Mouse (Mus musculus) urinary bladder, postnatal 25 days (tissue): ENCODE measurements around the gene Ei24.

Experiments used
- DNase-seq: peaks from one replicate; pipeline ENCODE4 v3.0.0; 2022; ENCODE audit warnings: low spot score

The Ei24 gene

GRCm38 (mm10) chr9:36792191-36792590, 5.0 kb downstream of the Ei24 start:
- DNase-seq, result no peak

GRCm38 (mm10) chr9:36783921-36784320, 13.3 kb downstream of the Ei24 start:
- no peak for DNase-seq

DNA sequence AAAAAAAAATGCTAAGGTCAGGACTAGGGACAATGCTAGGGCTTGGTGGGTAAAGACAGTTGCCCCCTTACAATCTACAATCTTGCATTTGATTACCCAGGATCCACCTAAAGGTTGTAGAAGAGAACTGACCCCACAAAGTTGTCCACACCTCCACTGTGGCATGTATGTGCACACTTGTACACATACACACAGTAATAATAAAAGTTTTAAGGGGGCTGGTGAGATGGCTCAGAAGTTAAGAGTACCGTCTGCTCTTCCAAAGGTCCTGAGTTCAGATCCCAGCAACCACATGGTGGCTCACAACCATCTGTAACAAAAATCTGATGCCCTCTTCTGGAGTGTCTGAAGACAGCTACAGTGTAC, 28.2 kb downstream of the Ei24 start:
- DNase-seq, result no peak

GRCm38 (mm10) chr9:36768156-36769047, 28.8 kb downstream of the Ei24 start:
- DNase-seq, result peak; percentile 38

DNA sequence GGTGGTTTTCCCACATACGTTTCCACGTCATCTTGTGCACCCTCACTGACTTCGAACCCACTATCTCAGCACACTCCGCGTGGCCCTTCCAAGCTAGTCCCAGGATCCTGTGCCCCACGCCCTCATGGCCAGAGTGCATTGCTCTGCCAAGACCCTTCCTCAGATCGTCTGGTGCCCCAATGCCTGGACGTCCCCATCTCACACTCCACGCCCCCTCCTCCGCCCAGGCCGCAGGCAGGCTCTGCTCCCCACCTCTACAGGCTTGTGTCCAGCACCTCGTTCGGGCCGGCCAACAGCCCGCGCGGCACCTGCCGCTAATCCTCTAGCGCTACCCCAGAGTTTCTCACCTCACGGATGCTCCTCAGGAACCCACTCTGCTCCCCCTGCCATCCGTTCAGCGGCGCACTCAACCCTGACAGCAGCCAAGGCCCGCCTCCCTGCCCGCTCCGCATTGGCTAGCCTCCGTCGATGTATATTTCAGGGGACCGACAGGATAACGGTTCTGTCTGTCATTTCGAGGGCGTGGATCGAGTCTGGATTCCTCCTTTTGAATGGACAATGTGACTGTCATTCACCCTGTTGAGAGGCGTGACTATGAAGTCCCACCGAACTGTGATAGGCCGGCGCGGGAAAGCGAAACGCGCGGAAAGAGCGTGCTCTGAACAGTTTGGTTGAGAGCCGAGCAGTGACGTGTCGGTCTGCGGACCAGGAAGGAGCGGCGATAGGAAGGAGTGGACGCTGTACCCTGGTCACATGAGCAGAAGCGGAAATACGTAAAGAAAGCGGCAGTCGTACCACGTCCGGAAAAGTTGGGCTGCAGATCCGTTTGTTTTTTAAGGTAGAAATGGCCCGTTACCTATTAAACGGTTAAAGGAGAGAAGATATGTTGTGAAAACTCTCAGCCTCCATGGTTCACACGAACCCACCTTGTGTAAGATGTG, 29.7 kb downstream of the Ei24 start, which contains the start of gene Stt3a:
Stt3a (minus strand) TSS at position 477 of the 941 bp plus-strand sequence.
- peak; percentile 93 for DNase-seq

GRCm38 (mm10) chr9:36764378-36764777, 32.8 kb downstream of the Ei24 start:
- DNase-seq, result no peak
